Mouse (Mus musculus) heart, embryonic 12.5 days (tissue): ENCODE measurements at regions not wholly inside any gene's neighbourhood (a gene's known extent, or its start where the extent isn't known, plus 50 kb on each side); places are given as distances from the start of the nearest gene placed in this dataset.
A peak's percentile ranks its signal among the peaks of the same experiment; 100 is the strongest.

ENCODE experiments used
- ATAC-seq: fragments of 200-750 bp; cut with Nextera tagmentation; 2 replicates; pipeline ENCODE4 v1.8.0; 2017; ENCODE audit warnings: moderate TSS enrichment, moderate library complexity; ENCODE audit not compliant: insufficient number of reproducible peaks, low FRiP score
- H3K27ac ChIP-seq: fragments of 300-500 bp; sonication (generic); 2 replicates; pipeline ENCODE4 v1.5.1; 2016; ENCODE audit warnings: mild to moderate bottlenecking, moderate library complexity; ENCODE audit not compliant: poor library complexity, severe bottlenecking
- H3K27me3 ChIP-seq: fragments of 300-500 bp; sonication (generic); replicated peaks from 2 replicates; pipeline ENCODE4 v1.6.1; 2016; ENCODE audit warnings: mild to moderate bottlenecking, moderate library complexity
- H3K36me3 ChIP-seq: fragments of 300-500 bp; sonication (generic); 2 replicates; pipeline ENCODE4 v1.6.1; 2016; ENCODE audit warnings: mild to moderate bottlenecking, moderate library complexity
- H3K4me1 ChIP-seq: fragments of 300-500 bp; sonication (generic); replicated peaks from 2 replicates; pipeline ENCODE4 v1.6.1; 2016; ENCODE audit warnings: mild to moderate bottlenecking
- H3K4me2 ChIP-seq: fragments of 300-500 bp; sonication (generic); 2 replicates; pipeline ENCODE4 v1.6.1; 2016; ENCODE audit warnings: mild to moderate bottlenecking, moderate library complexity
- H3K4me3 ChIP-seq: fragments of 300-500 bp; sonication (generic); 2 replicates; pipeline ENCODE4 v1.5.1; 2016; ENCODE audit warnings: mild to moderate bottlenecking
- H3K9ac ChIP-seq: fragments of 300-500 bp; sonication (generic); 2 replicates; pipeline ENCODE4 v1.6.1; 2016; ENCODE audit warnings: mild to moderate bottlenecking, moderate library complexity
- H3K9me3 ChIP-seq: fragments of 300-500 bp; sonication (generic); replicated peaks from 2 replicates; pipeline ENCODE4 v1.6.1; 2016; ENCODE audit warnings: mild to moderate bottlenecking, moderate library complexity
- WGBS: fragments of 180-500 bp; shearing (Covaris S2); methylation state at CpG from one replicate; pipeline ENCODE4 v1.1.7; 2016; 5-methylcytosine and 5-hydroxymethylcytosine counted together

DNA sequence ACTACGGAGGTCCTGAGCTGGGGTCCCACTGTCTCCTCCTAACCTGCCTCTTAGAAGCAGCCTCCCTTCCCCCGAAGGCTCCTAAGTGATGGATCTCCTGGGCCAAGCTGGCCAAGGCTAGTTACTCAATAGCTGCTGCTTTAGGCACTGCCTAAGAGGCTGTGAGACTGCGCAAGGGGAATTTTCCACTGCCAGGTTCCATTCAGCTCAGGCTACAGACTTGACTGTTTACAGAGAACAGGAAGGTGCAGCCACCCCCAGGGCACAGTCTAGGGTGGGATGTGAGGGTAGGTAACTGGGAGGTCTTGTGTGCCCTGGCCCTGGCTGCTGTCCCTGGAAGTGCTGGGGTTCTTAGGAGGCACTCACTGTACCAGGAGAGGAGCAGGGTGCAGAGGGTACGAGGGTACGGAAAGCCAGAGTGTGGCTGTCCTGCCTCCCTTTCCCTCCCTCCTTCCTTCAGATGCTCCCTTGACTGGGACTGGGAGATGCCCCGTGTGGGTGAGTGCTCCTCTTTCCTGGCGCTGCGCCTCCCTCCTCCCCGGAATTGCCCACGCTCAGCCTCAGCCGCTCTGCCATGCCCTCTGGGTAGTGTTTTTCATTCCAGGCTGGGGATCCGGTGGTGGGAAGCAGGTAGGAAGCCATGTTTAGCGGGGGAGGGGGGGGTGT, 616.4 kb upstream of the Adam5 start:
- peaks cover 25% of the 10 kb centered on the region for H3K4me1 ChIP-seq

DNA sequence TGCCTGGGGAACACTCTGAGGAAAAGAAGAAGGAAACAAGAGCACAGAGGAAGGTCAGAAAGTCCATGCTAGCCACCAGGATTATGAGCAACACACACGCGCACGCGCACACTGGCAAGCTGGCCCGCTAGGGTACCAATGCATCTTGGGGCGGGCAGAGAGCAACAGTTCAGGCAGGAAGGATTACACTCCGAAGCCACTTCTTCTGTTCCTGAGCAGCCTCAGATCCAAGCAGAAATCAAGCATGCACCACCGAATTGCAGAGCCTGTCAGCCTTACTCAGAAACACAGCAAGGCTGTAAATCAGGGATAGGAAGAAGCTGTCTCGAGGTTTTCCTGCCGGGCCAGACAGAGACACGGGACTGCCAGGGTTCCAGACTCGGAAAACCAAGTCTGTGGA, 615.8 kb upstream of the Adam5 start:
- Histone ChIP-seq H3K27me3 (0 out of 2 replicates have a peak, but pooled peaks cover 7% of the 10 kb centered on the region), H3K4me1 (peaks cover 22% of the 10 kb centered on the region), H3K36me3 (no peaks in the 10 kb centered on the region), H3K9ac (no peak overlapping the region), H3K27ac (no peak overlapping the region), H3K9me3 (no peaks in the 10 kb centered on the region), H3K4me2 (peak overlapping the region; percentile 59), H3K4me3 (no peak overlapping the region)
- 49% methylated on average over 12 of the region's 12 CpGs for WGBS
- no peak for ATAC-seq

More for the DNA sequence above, 616.4 kb upstream of the Adam5 start:
- Histone ChIP-seq H3K4me2 (peak overlapping the region; percentile 59), H3K27ac (no peak overlapping the region), H3K27me3 (0 out of 2 replicates have a peak, but pooled peaks cover 7% of the 10 kb centered on the region), H3K4me3 (0 out of 2 replicates have a peak overlapping the region, but pooled peaks have one; percentile 6), H3K9ac (peak overlapping the region; percentile 14; the same call in 1 of the 2 replicates), H3K9me3 (no peaks in the 10 kb centered on the region), H3K36me3 (no peaks in the 10 kb centered on the region)
- ATAC-seq = peak; percentile 48; the same call in 1 of the 2 replicates
- WGBS = 27% methylated on average over 13 of the region's 13 CpGs

DNA sequence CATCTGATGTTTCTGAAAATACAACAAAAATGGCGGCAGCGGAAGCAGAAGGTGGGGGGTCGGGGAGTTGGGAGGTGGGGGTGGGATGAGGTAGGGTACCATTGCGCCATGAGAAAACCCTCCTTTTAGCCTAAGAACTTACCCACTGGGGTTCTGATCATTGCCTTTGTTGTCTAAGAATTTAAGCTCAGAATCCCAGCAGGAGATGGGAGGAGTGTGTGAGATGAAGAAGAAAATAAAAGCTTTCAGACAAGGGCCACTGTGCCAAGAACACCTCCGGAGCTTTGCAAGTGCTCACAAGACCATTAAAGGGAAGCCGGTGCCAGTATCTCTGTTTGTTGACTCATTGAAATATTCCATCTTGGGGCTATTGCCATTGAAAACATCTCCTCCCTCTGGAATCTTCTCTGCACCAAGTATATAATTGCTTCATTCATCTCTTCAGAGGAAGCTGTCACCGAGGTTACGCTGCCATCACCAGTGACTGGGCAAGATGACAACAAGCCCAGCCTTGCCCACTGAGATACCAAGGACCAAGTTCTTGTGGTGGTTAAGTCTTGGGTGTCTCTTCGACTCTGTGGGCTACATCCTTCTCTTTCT, 614.0 kb upstream of the Adam5 start:
- peaks cover 3% of the 10 kb centered on the region; the same call in 1 of the 2 replicates for H3K9me3 ChIP-seq
- no peak for ATAC-seq
- H3K27ac ChIP-seq = no peak overlapping the region
- no peak overlapping the region for H3K9ac ChIP-seq
- H3K4me2 ChIP-seq = no peak overlapping the region
- WGBS = 72% methylated on average over 9 of the region's 9 CpGs
- peaks cover 21% of the 10 kb centered on the region for H3K4me1 ChIP-seq
- H3K36me3 ChIP-seq = no peaks in the 10 kb centered on the region
- H3K4me3 ChIP-seq = no peak overlapping the region
- H3K27me3 ChIP-seq = 0 out of 2 replicates have a peak, but pooled peaks cover 7% of the 10 kb centered on the region

DNA sequence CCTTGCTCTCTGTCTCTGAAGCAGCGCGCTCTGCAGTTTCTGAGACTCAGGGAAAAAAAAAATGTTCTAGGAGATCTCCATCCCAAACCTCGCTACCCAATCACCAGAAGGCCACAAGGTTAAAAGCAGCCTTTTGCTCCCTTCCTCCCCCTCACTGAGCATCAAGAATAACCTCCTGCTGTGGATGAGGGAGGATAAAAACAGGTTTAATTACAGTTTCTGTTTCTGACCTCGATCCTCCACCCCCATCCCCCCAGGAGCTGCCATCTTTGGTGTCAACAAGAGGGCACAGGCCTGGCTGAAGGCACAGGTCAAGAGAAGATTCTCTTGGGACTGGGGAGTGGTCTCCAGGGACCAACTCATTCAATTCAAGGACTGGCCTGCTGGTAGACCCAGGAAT, 613.0 kb upstream of the Adam5 start:
- Histone ChIP-seq H3K27ac (no peak overlapping the region), H3K9ac (no peak overlapping the region), H3K27me3 (0 out of 2 replicates have a peak, but pooled peaks cover 7% of the 10 kb centered on the region), H3K36me3 (no peaks in the 10 kb centered on the region), H3K4me2 (no peak overlapping the region), H3K4me3 (no peak overlapping the region), H3K9me3 (peaks cover 5% of the 10 kb centered on the region), H3K4me1 (peaks cover 21% of the 10 kb centered on the region)
- ATAC-seq = no peak
- WGBS = 50% methylated on average over 4 of the region's 4 CpGs

DNA sequence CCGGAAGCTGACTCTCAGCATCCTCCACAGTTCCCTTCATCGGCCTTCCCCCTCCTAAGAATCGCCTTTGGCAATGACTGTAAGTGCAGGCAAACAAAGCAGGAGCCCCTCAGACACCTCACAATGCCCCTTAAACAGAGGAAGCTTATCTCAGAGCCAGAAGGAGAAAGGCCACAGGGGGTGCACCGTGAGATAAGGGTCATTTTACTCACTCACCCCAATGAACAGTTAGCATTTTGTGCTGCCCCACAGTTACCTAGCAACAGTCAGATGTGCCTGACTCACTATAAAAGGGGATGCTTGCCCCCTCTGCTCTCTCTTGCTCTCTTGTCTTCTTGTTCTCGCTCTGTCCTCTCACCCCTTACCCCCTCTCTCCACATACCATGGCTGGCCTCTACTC, 606.4 kb upstream of the Adam5 start:
- Histone ChIP-seq H3K4me1 (peaks cover 16% of the 10 kb centered on the region; the same call in 1 of the 2 replicates), H3K4me3 (no peak overlapping the region), H3K27ac (no peak overlapping the region), H3K4me2 (no peak overlapping the region), H3K9me3 (peaks cover 14% of the 10 kb centered on the region), H3K36me3 (no peaks in the 10 kb centered on the region), H3K9ac (no peak overlapping the region), H3K27me3 (no peaks in the 10 kb centered on the region)
- WGBS = 22% methylated on average over 5 of the region's 5 CpGs
- no peak for ATAC-seq

DNA sequence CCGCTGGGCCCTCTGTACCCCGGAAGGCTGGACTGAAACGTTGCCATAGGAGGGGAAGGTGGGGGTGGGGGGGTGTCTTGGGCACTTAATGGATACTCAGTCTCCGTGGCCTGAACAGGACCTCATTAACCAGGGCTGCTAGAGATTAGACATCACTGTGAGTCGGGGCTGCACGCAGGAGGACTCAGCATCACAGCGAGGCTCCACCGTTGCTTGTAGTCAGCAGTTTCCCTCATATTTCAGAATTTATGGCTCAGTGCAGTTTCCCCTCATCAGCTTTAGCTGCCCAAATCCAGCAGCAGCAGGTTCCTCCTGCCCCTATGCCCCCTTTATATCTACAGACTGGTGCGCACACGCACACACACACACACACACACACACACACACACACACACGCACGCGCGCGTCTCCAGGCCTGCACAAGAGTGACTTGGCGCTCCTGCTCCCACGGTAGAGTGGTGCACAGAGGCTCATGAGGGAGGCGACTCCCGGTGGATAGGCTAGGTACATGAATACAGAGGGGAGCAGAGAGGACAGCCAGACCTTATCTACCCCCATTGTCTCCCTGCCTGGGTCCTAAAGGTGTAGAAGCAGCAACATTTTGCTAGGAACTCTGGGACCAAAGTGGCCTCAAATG, 605.8 kb upstream of the Adam5 start:
- Histone ChIP-seq H3K4me2 (no peak overlapping the region), H3K36me3 (no peaks in the 10 kb centered on the region), H3K27ac (no peak overlapping the region), H3K4me1 (peaks cover 16% of the 10 kb centered on the region; the same call in 1 of the 2 replicates), H3K9me3 (peaks cover 14% of the 10 kb centered on the region), H3K4me3 (no peak overlapping the region), H3K27me3 (no peaks in the 10 kb centered on the region), H3K9ac (no peak overlapping the region)
- 0 out of 2 replicates have a peak, but pooled peaks have one; percentile 15 for ATAC-seq
- 58% methylated on average over 19 of the region's 19 CpGs for WGBS

DNA sequence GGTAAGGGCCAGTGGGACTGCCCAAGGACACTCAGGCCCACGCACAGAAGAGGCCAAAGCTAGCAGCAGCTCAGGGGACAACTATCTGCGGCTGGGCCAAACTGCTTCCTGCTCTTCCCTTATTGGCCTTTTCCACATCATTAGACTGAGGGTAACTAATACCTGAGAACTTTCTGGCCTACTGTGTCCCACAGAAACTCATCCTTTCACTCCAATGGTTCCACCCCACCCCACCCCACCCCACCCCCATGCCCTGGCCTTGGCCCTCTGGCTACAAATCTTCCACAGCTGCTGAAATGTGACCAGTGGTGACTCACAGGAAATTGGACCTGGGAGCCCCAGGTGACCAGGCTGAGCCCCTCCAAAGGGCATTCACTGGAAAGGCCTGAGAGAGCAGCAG, 604.6 kb upstream of the Adam5 start:
- Histone ChIP-seq H3K27me3 (no peaks in the 10 kb centered on the region), H3K27ac (no peak overlapping the region), H3K9ac (no peak overlapping the region), H3K4me1 (peaks cover 16% of the 10 kb centered on the region; the same call in 1 of the 2 replicates), H3K4me2 (no peak overlapping the region), H3K4me3 (no peak overlapping the region), H3K9me3 (peaks cover 11% of the 10 kb centered on the region), H3K36me3 (no peaks in the 10 kb centered on the region)
- 71% methylated on average over 2 of the region's 2 CpGs for WGBS
- ATAC-seq = no peak

DNA sequence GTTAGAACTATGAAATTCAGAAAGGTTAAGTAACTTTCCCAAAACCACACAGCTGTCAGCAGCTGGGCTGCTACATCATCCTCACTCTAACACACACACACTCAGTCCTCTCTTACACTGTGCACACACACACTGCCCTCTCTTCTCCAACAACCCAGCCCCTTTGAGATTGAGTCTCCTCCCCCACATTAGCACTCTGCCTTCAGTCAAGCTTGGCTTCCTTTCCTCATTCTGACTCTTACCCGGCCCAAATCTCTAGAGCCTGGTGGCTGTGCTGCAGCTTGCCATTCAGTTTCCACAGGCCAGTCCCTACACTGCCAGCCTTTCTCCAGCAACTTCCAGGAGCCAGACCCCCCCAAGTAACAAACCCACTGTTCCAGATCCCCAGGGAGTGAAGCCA, 602.0 kb upstream of the Adam5 start:
- Histone ChIP-seq H3K9ac (no peak overlapping the region), H3K36me3 (no peaks in the 10 kb centered on the region), H3K9me3 (no peaks in the 10 kb centered on the region), H3K4me2 (no peak overlapping the region), H3K27ac (no peak overlapping the region), H3K4me1 (peaks cover 16% of the 10 kb centered on the region; the same call in 1 of the 2 replicates), H3K27me3 (no peaks in the 10 kb centered on the region), H3K4me3 (no peak overlapping the region)
- WGBS = 31% methylated on average over 1 of the region's 1 CpGs
- no peak for ATAC-seq

DNA sequence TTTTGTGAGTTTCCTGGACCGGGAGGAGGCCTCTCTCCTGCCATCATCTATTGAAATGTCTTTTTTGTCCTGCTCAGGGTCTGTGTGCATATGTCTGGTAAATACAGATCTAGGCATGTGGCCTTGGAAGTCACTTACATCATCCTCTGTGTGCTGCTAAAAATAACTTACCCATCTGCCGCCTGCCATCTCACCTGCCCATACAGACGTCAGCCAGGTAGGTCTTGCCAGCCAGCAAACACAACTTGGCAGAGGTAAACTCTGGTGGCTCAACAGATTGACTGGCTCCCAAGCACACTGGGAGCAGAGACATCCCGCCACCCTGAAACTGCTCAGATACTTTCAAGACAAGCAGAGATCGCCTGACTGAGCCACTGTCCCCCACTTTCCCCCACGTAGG, 597.3 kb upstream of the Adam5 start:
- no peaks in the 10 kb centered on the region for H3K36me3 ChIP-seq
- 79% methylated on average over 6 of the region's 6 CpGs for WGBS
- H3K4me1 ChIP-seq = no peaks in the 10 kb centered on the region
- no peak overlapping the region for H3K4me2 ChIP-seq
- no peaks in the 10 kb centered on the region for H3K27me3 ChIP-seq
- no peak for ATAC-seq
- no peak overlapping the region for H3K27ac ChIP-seq
- no peak overlapping the region for H3K9ac ChIP-seq
- no peaks in the 10 kb centered on the region; the same call in 1 of the 2 replicates for H3K9me3 ChIP-seq
- H3K4me3 ChIP-seq = no peak overlapping the region

DNA sequence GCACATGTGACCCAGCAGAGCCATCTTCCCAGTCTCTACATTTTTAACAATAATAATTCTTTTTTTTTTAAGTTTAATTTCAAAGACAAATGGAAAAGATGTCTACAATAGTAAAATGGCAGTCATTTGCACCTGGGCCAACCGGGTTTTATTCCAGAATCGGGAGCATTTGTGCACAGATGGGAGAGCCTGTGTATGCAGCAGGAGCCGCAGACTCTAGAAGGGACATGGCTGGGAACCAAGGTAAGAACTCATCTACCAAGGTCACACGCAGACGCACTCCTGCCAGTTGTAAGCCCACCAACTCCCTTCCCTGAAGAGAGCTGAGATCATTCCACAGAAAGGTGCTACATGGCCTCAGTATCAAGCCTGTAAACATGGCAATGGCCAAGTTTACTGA, 586.4 kb upstream of the Adam5 start:
- no peak overlapping the region for H3K9ac ChIP-seq
- H3K27me3 ChIP-seq = no peaks in the 10 kb centered on the region
- WGBS = 89% methylated on average over 5 of the region's 5 CpGs
- H3K4me1 ChIP-seq = no peaks in the 10 kb centered on the region
- no peak overlapping the region for H3K4me3 ChIP-seq
- no peak for ATAC-seq
- no peak overlapping the region for H3K27ac ChIP-seq
- H3K36me3 ChIP-seq = no peaks in the 10 kb centered on the region
- 0 out of 2 replicates have a peak, but pooled peaks cover 3% of the 10 kb centered on the region for H3K9me3 ChIP-seq
- no peak overlapping the region for H3K4me2 ChIP-seq

DNA sequence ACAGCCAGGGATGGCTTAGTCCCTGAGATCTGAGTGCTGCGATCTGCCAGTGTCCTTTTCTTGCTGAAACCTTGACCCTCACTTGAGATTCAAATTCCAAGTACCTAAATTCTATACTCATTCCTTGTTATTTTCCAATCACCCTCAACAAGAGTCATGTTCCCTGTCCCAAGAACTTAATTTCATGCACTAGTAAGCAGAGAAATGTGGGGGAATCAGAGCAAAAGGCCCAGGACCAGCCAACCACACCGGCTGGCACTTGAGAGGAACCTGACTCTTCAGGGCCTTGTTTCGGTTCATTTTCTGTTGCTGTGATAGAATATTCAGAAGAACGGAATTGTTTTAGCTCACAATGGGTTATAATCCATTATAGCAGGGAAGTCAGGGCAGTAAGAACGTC, 583.7 kb upstream of the Adam5 start:
- Histone ChIP-seq H3K27me3 (no peaks in the 10 kb centered on the region), H3K9ac (no peak overlapping the region), H3K4me1 (no peaks in the 10 kb centered on the region), H3K36me3 (no peaks in the 10 kb centered on the region), H3K4me2 (no peak overlapping the region), H3K4me3 (no peak overlapping the region), H3K27ac (no peak overlapping the region), H3K9me3 (0 out of 2 replicates have a peak, but pooled peaks cover 3% of the 10 kb centered on the region)
- WGBS = 88% methylated on average over 5 of the region's 5 CpGs
- no peak for ATAC-seq
